Mouse (Mus musculus) gastrocnemius, adult 18-20 months (tissue): Measurements from ENCODE around the gene Wfdc9. TPM values are rescaled to one million over a fixed set of nuclear protein-coding genes. Genes with fewer than 3 reads are reported as not detected.

Source experiments
- DNase-seq: peaks from one replicate; pipeline ENCODE4 v3.0.0; 2021; ENCODE audit warnings: low spot score
- long read RNA-seq, 2 experiments: library from polyadenylated mRNA; stranded (forward); transcript quantifications; one replicate each; pipeline ENCODE4 v2.0.0; 2021
- total RNA-seq, 2 experiments: library from RNA; stranded (reverse); gene quantifications; 2 replicates each; pipeline ENCODE4 v1.2.3; 2021

Wfdc9 gene
- not detected for total RNA-seq
- long read RNA-seq, experiment 1, result 0 reads
- long read RNA-seq, experiment 2, result 0 reads

- DNase-seq, result no peak
These were observed at the start of gene Wfdc9 for GRCm38 (mm10) chr2:164656483-164656882. Gene Wfdc9, minus strand, starts transcription at chr2:164656583.

- DNase-seq, result no peak
These were observed 49.6 kb upstream of the Wfdc9 start for GRCm38 (mm10) chr2:164705991-164706390.

- DNase-seq, result no peak
These were observed 48.9 kb upstream of the Wfdc9 start for GRCm38 (mm10) chr2:164705328-164705727.

GRCm38 (mm10) chr2:164704235-164704634, 47.9 kb upstream of the Wfdc9 start:
- no peak for DNase-seq

GRCm38 (mm10) chr2:164701761-164702160, 45.4 kb upstream of the Wfdc9 start:
- DNase-seq, result no peak

GRCm38 (mm10) chr2:164700959-164701358, 44.6 kb upstream of the Wfdc9 start:
- DNase-seq, result no peak

GRCm38 (mm10) chr2:164698201-164698600, 41.8 kb upstream of the Wfdc9 start, which contains the start of gene Spint4:
Gene Spint4, plus strand, starts transcription at chr2:164698501.
- DNase-seq, result no peak

- DNase-seq, result no peak
These were observed 28.4 kb upstream of the Wfdc9 start, which contains the start of gene Wfdc13 for GRCm38 (mm10) chr2:164684807-164685206. Gene Wfdc13, plus strand, starts transcription at chr2:164685107.

- DNase-seq, result no peak
These were observed 23.5 kb upstream of the Wfdc9 start for GRCm38 (mm10) chr2:164679906-164680305.

GRCm38 (mm10) chr2:164678848-164679625, 22.7 kb upstream of the Wfdc9 start:
- DNase-seq, result peak; percentile 62

- DNase-seq, result no peak
These were observed 20.7 kb upstream of the Wfdc9 start for GRCm38 (mm10) chr2:164676916-164677685.

- DNase-seq, result no peak
These were observed 19.7 kb upstream of the Wfdc9 start for GRCm38 (mm10) chr2:164676103-164676502.

GRCm38 (mm10) chr2:164673987-164674386, 17.6 kb upstream of the Wfdc9 start, which contains the start of gene Wfdc11:
Gene Wfdc11, minus strand, starts transcription at chr2:164674087.
- no peak for DNase-seq

- DNase-seq, result no peak
These were observed 14.6 kb upstream of the Wfdc9 start for GRCm38 (mm10) chr2:164670938-164671337.

- no peak for DNase-seq
These were observed 13.9 kb upstream of the Wfdc9 start for GRCm38 (mm10) chr2:164670261-164670660.

GRCm38 (mm10) chr2:164664851-164665250, 8.5 kb upstream of the Wfdc9 start:
- DNase-seq, result no peak

GRCm38 (mm10) chr2:164655858-164656257, 525 bp downstream of the Wfdc9 start, which contains the start of gene Wfdc10:
Gene Wfdc10, plus strand, starts transcription at chr2:164656046.
- peak; percentile 17 for DNase-seq

GRCm38 (mm10) chr2:164641881-164642673, 14.3 kb downstream of the Wfdc9 start:
- DNase-seq, result no peak

GRCm38 (mm10) chr2:164641129-164641528, 15.3 kb downstream of the Wfdc9 start:
- DNase-seq, result no peak

GRCm38 (mm10) chr2:164638696-164639095, 17.7 kb downstream of the Wfdc9 start, which contains the start of gene Wfdc16:
Gene Wfdc16, minus strand, starts transcription at chr2:164638796.
- no peak for DNase-seq

- DNase-seq, result no peak
These were observed 21.1 kb downstream of the Wfdc9 start for GRCm38 (mm10) chr2:164635266-164635665.
